Mouse (Mus musculus): ENCODE measurements at regions not wholly inside any gene's neighbourhood (a gene's known extent, or its start where the extent isn't known, plus 50 kb on each side); places are given as distances from the start of the nearest gene placed in this dataset.

GRCm38 (mm10) chr5:50125676-50126075 lies 66.9 kb upstream of the Adgra3 start:
- DNase-seq (ENCODE audit: low spot score) = no peak

- no peak for DNase-seq (ENCODE audit: low spot score)
Observed at GRCm38 (mm10) chr5:50122829-50123241, 64.0 kb upstream of the Adgra3 start.

GRCm38 (mm10) chr5:50119860-50120259 lies 61.1 kb upstream of the Adgra3 start:
- DNase-seq (ENCODE audit: low spot score) = no peak
